Mouse (Mus musculus): ENCODE results near the gene Tgfb1. TPM values are rescaled to one million over a fixed set of nuclear protein-coding genes. Genes with fewer than 3 reads are reported as not detected.

The Tgfb1 gene
- polyA plus RNA-seq, 1 experiment from 2014 or later, result 6.6 TPM

DNA sequence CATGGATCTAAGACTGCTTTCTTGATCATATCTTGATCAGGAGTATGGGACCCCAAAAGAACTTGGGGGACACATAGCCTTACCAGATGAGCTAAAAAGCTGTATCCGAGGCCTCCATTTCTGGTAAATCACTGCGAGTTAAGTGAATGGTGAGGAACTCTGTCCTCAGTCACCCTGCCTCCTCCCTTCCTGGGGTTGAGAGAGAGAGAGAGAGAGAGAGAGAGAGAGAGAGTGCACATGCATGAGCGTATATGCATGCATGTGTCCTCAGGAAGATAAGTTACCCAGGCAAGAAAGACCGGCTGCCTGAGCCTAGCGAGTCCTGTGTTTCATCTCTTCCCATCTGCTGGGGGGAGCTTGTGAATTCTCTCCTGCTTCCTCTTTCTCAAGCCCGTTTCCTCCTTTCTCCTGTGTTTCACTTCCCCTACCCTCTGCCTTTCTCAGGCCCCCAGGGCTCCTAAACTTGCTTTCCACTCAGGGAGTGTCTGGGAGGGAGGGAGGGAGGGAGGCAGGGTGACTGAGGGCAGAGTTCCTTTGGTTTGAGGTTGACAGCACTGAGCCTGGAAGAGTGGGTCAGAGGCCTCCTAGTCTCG lies 19.9 kb downstream of the Tgfb1 start:
- peak; percentile 67 for DNase-seq (ENCODE audit: low spot score)
- no peak overlapping the region for H3K4me2 ChIP-seq (replicated peaks; ENCODE audit: low read depth, low read length)
- H3K27me3 ChIP-seq (replicated peaks; ENCODE audit: insufficient read depth, low read length), result no peaks in the 10 kb centered on the region
- 36% methylated on average over 7 of the region's 7 CpGs for WGBS
- H3K27ac ChIP-seq (ENCODE audit: low read length), result peak overlapping the region; percentile 75
- 0 out of 2 replicates have a peak, but pooled peaks have one; percentile 0 for ATAC-seq
- peaks cover 14% of the 10 kb centered on the region for H3K4me1 ChIP-seq (ENCODE audit: insufficient read depth, low read depth, low read length)
- no peak for TF ChIP-seq CTCF (IDR thresholded peaks at IDR 0.05)
- no peak for TF ChIP-seq EP300 (IDR thresholded peaks at IDR 0.05)
- no peak overlapping the region for H3K4me3 ChIP-seq (ENCODE audit: low read depth, low read length)
- no peaks in the 10 kb centered on the region for H3K36me3 ChIP-seq (ENCODE audit: insufficient read depth, low read length)
- no peaks in the 10 kb centered on the region for H3K9me3 ChIP-seq (ENCODE audit: low read length)
- no peak overlapping the region for H3K9ac ChIP-seq (replicated peaks; ENCODE audit: low read depth)

DNA sequence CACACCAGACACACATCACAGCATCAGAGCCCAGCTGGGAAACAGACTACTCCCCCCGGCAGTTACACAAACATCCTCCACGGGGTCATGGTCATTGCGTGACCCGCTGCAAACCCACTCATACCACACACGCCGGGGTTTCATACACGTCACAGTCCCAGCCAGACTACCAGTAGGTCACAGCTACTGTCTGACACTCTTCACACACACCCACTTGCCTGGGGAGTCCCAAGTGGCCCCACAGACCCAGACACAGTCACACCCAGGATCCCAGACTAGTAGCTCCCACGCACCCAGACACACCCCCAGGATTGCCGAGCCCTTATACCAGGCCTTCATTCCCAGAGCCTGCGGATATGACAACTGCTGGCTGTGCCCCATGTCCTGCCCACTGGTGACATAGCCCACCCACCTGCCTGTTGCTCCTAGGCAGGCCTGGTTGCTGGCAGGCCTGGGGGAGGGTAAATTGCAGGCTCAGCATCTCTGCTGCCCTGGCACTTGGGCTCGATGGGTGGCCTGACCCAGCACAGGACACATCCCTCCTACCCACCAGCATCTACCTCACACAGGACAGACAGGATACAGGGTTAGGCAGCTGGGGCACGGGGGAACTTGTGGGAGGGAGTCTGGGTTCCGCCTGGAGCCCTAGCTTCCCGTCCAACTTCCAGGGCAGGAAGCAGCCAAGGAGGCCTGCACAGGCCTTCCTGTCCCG lies 20.9 kb downstream of the Tgfb1 start:
- no peaks in the 10 kb centered on the region for H3K9me3 ChIP-seq (ENCODE audit: low read length)
- DNase-seq (ENCODE audit: low spot score) (peak; percentile 91), ATAC-seq (peak; percentile 82)
- no peak overlapping the region for H3K4me3 ChIP-seq (ENCODE audit: low read depth, low read length)
- no peak overlapping the region for H3K4me2 ChIP-seq (replicated peaks; ENCODE audit: low read depth, low read length)
- H3K27me3 ChIP-seq (replicated peaks; ENCODE audit: insufficient read depth, low read length), result no peaks in the 10 kb centered on the region
- TF ChIP-seq CTCF (IDR thresholded peaks at IDR 0.05) (no peak), EP300 (IDR thresholded peaks at IDR 0.05) (peak; percentile 83)
- 27% methylated on average over 15 of the region's 15 CpGs for WGBS
- H3K9ac ChIP-seq (replicated peaks; ENCODE audit: low read depth), result no peak overlapping the region
- H3K36me3 ChIP-seq (ENCODE audit: insufficient read depth, low read length), result no peaks in the 10 kb centered on the region
- H3K27ac ChIP-seq (ENCODE audit: low read length), result peak overlapping the region; percentile 75
- H3K4me1 ChIP-seq (ENCODE audit: insufficient read depth, low read depth, low read length), result peaks cover 14% of the 10 kb centered on the region

GRCm38 (mm10) chr7:25709961-25710360 lies 23.2 kb downstream of the Tgfb1 start:
- no peak overlapping the region for H3K4me3 ChIP-seq (ENCODE audit: low read depth, low read length)
- H3K27ac ChIP-seq (ENCODE audit: low read length), result peak overlapping the region; percentile 43; the same call in 1 of the 2 replicates
- DNase-seq (ENCODE audit: low spot score) (peak; percentile 24), ATAC-seq (no peak)
- H3K27me3 ChIP-seq (replicated peaks; ENCODE audit: insufficient read depth, low read length), result no peaks in the 10 kb centered on the region
- WGBS, result 11% methylated on average over 12 of the region's 12 CpGs
- H3K36me3 ChIP-seq (ENCODE audit: insufficient read depth, low read length), result peaks cover 17% of the 10 kb centered on the region
- H3K9ac ChIP-seq (replicated peaks; ENCODE audit: low read depth), result 0 out of 2 replicates have a peak overlapping the region, but pooled peaks have one; percentile 3
- peaks cover 14% of the 10 kb centered on the region for H3K4me1 ChIP-seq (ENCODE audit: insufficient read depth, low read depth, low read length)
- H3K9me3 ChIP-seq (ENCODE audit: low read length), result no peaks in the 10 kb centered on the region
- TF ChIP-seq EP300 (IDR thresholded peaks at IDR 0.05) (no peak; the same call in 1 of the 2 replicates), CTCF (IDR thresholded peaks at IDR 0.05) (no peak)
- 0 out of 2 replicates have a peak overlapping the region, but pooled peaks have one; percentile 2 for H3K4me2 ChIP-seq (replicated peaks; ENCODE audit: low read depth, low read length)

GRCm38 (mm10) chr7:25710519-25711130 lies 23.8 kb downstream of the Tgfb1 start:
- H3K4me1 ChIP-seq (ENCODE audit: insufficient read depth, low read depth, low read length), result peaks cover 14% of the 10 kb centered on the region
- no peak overlapping the region for H3K4me3 ChIP-seq (ENCODE audit: low read depth, low read length)
- no peak for ATAC-seq
- H3K4me2 ChIP-seq (replicated peaks; ENCODE audit: low read depth, low read length), result 0 out of 2 replicates have a peak overlapping the region, but pooled peaks have one; percentile 2
- H3K9me3 ChIP-seq (ENCODE audit: low read length), result no peaks in the 10 kb centered on the region
- no peaks in the 10 kb centered on the region for H3K27me3 ChIP-seq (replicated peaks; ENCODE audit: insufficient read depth, low read length)
- no peak for DNase-seq (ENCODE audit: low spot score)
- 0 out of 2 replicates have a peak overlapping the region, but pooled peaks have one; percentile 43 for H3K27ac ChIP-seq (ENCODE audit: low read length)
- WGBS, result 21% methylated on average over 6 of the region's 7 CpGs
- 0 out of 2 replicates have a peak overlapping the region, but pooled peaks have one; percentile 3 for H3K9ac ChIP-seq (replicated peaks; ENCODE audit: low read depth)
- TF ChIP-seq EP300 (IDR thresholded peaks at IDR 0.05), result no peak
- no peak for TF ChIP-seq CTCF (IDR thresholded peaks at IDR 0.05)
- H3K36me3 ChIP-seq (ENCODE audit: insufficient read depth, low read length), result peaks cover 24% of the 10 kb centered on the region

DNA sequence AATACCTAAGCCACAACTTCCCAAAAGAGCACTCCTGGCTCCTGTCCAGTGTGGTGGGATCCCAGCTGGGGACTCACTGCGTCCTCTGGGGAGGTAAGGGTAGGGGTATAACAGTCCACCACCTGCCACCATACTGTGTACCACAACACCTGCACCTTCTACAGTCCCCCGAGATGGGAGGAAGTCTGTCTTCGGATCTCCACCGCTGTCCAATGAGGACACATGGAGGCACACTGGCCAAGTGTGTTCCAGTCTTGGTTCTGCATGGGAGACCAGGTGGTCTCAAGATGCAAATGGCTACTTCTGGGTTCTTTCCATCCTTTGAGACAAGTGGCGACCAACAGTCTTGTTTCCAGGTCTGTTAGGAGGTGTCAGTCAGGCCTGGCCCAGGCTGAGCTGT lies 24.4 kb downstream of the Tgfb1 start:
- Histone ChIP-seq H3K4me2 (replicated peaks; ENCODE audit: low read depth, low read length) (no peak overlapping the region), H3K27me3 (replicated peaks; ENCODE audit: insufficient read depth, low read length) (no peaks in the 10 kb centered on the region), H3K9me3 (ENCODE audit: low read length) (no peaks in the 10 kb centered on the region), H3K36me3 (ENCODE audit: insufficient read depth, low read length) (peaks cover 27% of the 10 kb centered on the region), H3K9ac (replicated peaks; ENCODE audit: low read depth) (no peak overlapping the region), H3K4me3 (ENCODE audit: low read depth, low read length) (no peak overlapping the region), H3K4me1 (ENCODE audit: insufficient read depth, low read depth, low read length) (peaks cover 12% of the 10 kb centered on the region), H3K27ac (ENCODE audit: low read length) (no peak overlapping the region)
- DNase-seq (ENCODE audit: low spot score) (no peak), ATAC-seq (no peak)
- no peak for TF ChIP-seq EP300 (IDR thresholded peaks at IDR 0.05)
- TF ChIP-seq CTCF (IDR thresholded peaks at IDR 0.05), result no peak
- WGBS, result 58% methylated on average over 5 of the region's 5 CpGs

- Histone ChIP-seq H3K9ac (replicated peaks; ENCODE audit: low read depth) (no peak overlapping the region), H3K27ac (ENCODE audit: low read length) (no peak overlapping the region), H3K4me1 (ENCODE audit: insufficient read depth, low read depth, low read length) (peaks cover 8% of the 10 kb centered on the region), H3K4me2 (replicated peaks; ENCODE audit: low read depth, low read length) (no peak overlapping the region), H3K4me3 (ENCODE audit: low read depth, low read length) (no peak overlapping the region), H3K9me3 (ENCODE audit: low read length) (no peaks in the 10 kb centered on the region), H3K27me3 (replicated peaks; ENCODE audit: insufficient read depth, low read length) (no peaks in the 10 kb centered on the region), H3K36me3 (ENCODE audit: insufficient read depth, low read length) (peaks cover 27% of the 10 kb centered on the region)
- 52% methylated on average over 7 of the region's 7 CpGs for WGBS
- no peak for DNase-seq (ENCODE audit: low spot score)
- TF ChIP-seq CTCF (IDR thresholded peaks at IDR 0.05) (no peak), EP300 (IDR thresholded peaks at IDR 0.05) (no peak)
- ATAC-seq, result no peak
Measured at GRCm38 (mm10) chr7:25711731-25712197, 25.0 kb downstream of the Tgfb1 start.

Measured in lung, postnatal 0 days (tissue).